Mouse (Mus musculus) layer of hippocampus, postnatal 10 days (tissue): ENCODE measurements around the gene 9130008F23Rik. TPM values are rescaled to one million over a fixed set of nuclear protein-coding genes. Genes with fewer than 3 reads are reported as not detected.

ENCODE experiments used
- DNase-seq, 2 experiments: peaks; one replicate each; pipeline ENCODE4 v3.0.0; 2021; ENCODE audit warnings: low spot score in 2 of 2
- long read RNA-seq: library from polyadenylated mRNA; stranded (forward); transcript quantifications from one replicate; pipeline ENCODE4 v2.0.0, GENCODE M21; 2023
- total RNA-seq, 2 experiments: library from RNA; stranded (reverse); gene quantifications; 2 replicates each; pipeline ENCODE4 v1.2.3; 2021

The 9130008F23Rik gene
- total RNA-seq: under 1 TPM; 0.53 to 0.69 TPM
- long read RNA-seq: 0 reads

GRCm38 (mm10) chr17:40879924-40880691 lies at the start of gene 9130008F23Rik:
Gene 9130008F23Rik, minus strand, starts transcription at chr17:40880559.
- DNase-seq: peak; percentile 19 to 24

- no peak for DNase-seq
Observed at GRCm38 (mm10) chr17:40915499-40915898, 35.1 kb upstream of the 9130008F23Rik start.

DNA sequence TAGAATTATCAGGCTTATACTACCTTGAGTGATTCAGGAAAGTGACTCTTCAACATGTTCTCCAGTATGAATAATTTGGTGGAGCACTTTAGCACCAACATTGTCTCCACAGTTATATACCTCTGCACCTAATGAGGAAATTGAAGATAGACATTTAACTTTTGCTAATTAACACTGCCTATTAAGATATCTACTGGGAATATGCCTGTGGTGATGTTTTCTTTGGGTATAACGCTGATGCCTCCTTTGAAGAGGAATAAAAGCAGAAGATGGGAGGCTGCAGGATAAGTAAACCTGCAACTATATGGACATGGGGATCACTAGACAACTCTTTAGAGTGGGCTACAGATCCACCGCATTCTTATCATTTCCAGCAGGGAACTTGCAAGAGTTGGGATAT lies 33.9 kb upstream of the 9130008F23Rik start, which contains the start of gene Glyatl3:
TSS of gene Glyatl3 (minus strand) at position 101 of the 400 bp plus-strand sequence.
- no peak for DNase-seq

DNA sequence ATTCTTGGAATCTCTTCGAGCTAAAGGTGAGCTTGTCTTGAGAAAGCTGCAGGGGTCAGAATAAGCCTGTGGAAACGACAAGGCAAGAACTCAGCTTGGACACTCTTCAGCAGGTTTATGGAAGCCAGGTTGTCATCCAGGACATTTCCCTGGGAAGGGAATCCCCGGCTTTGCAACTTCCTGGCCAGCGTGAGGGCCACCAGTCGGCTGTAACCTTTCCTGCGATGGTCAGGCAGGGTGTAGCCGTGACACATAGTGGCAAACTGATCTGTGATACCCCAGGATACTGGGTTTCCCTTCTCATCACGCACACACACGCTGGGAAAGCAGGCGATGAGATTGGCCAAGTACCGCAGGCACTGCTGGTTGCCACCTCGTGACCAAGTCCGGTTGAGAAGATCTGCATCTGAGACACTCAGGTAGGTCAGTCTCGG lies 24.4 kb upstream of the 9130008F23Rik start:
- no peak for DNase-seq

DNA sequence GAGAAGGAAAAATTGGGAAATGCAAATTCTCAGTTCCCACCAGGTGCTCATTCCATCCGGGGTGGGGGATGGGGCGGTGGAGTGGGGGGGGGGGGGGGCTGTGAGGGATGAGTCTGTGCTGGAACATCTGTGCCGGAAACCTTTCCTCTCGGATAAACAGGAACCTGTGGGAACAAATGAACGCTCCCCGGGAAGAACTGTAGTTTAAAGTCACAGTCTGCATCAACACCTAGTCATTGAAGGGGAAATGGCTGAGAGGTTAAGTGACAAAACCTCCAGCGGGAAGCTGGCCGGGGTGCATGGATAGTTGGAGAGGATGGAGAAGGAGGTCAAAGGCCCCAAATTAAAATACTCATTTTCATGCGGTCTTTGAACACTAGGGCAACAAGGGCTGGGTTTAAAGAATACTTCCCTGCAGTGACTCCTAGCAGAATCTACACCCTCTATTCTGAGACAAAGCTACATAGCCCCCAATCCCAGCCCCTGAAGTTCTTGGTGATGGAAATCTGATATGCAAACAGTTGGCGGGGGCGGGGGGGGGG lies 23.8 kb upstream of the 9130008F23Rik start:
- no peak for DNase-seq

DNA sequence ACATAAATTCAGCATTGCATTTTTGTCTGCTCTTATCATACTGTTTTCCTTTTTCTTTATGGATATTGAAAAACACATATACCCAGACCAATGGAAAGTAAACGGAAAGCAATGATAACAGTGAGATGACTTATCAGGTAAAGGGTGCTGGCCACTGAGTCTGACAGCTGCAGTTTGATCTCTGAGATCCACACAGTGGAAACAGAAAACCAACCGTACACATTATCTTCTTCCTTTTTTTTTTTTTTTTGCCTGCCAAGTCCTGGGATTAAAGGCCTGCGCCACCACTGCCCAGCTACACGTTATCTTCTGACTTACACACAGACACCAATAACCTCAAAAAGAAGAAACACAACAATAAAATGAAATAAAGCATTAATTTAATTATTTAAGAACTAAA lies 23.0 kb upstream of the 9130008F23Rik start:
- DNase-seq: no peak

DNA sequence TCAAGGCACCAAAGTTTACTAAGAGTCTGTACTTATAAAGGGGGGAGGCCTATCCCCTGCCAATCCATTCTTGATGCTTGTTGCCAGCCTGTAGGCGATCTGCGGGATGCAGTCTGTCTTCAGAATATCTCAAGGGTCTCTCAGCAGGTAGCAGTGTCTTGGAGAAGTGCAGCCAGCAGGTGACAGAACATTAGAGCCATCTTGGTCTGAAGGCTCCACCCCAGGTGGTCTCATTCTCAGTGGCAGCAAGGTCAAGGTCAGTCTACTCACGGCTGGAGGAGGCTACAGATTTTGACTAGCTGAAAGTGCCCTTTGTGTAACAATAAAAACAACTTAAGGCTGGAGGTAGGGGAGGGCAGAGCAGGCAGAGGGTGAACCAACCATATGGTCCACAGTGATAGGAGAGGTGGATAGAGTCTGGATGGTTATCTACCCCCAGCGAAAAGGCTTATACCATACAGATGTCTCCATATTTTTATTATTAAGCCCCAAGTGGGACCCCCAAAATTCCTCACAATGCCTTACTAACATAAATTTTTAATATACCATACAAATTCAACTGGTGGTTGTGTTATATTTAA lies 19.5 kb upstream of the 9130008F23Rik start:
- no peak for DNase-seq

DNA sequence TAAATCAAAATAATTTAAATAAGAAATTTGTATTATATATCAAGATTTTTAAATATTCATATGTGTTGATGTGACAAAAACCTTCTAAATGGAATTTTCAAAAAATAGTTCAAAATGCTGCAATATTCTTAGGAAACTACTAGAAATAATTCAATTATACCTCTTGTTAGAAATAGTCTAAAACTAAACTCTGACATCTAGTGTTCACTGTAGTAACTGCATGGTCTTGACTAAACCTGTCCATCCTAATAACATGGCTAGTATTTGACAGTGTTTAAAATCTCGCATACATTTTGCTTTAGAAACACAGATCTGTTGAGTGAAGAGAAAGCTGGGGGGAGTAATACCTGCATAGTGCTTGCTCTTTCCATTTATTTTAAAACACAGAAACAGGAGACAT lies 16.5 kb upstream of the 9130008F23Rik start:
- DNase-seq: no peak

- DNase-seq: no peak
Observed at GRCm38 (mm10) chr17:40887849-40888536, 7.6 kb upstream of the 9130008F23Rik start.

DNA sequence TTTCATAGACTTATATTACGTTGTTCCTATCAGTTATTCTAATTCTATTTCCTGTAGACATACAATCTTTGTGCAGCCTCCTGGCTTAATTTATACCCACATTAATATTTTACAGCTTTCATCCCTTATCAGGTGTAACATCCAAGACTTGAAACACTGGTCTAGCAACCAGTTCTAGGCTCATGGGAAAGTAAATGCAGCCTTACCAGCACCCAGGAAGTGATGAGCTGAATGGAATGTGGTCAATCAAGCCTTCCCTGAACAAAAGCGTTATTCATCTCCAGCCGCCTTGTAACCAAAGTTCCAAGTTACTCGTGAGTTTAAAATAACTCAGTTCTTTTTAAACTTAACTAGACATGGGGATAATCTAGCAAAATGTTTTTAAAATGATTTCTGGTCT lies 4.8 kb upstream of the 9130008F23Rik start:
- no peak for DNase-seq

GRCm38 (mm10) chr17:40882172-40882571 lies 1.8 kb upstream of the 9130008F23Rik start:
- DNase-seq: no peak

DNA sequence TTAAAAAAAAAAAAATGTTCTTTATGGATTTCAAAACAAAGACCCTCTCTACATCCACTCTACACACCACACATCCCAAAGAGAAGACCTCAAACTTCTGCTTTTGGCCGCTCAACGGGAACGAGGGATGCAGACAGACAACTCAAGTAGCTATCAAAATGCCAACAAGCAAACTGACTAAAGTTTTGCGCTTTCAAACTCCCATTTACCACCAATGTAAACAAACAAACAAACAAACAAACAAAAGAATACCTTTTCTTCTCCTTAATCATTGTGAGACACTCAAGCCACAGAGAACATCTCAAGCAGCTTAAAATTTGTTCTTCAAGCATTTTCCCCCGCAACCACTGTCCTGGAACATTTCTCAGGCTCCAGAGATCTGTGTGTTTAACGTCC lies 833 bp downstream of the 9130008F23Rik start:
- DNase-seq: no peak

- DNase-seq: no peak
Observed at GRCm38 (mm10) chr17:40877741-40878140, 2.6 kb downstream of the 9130008F23Rik start.

DNA sequence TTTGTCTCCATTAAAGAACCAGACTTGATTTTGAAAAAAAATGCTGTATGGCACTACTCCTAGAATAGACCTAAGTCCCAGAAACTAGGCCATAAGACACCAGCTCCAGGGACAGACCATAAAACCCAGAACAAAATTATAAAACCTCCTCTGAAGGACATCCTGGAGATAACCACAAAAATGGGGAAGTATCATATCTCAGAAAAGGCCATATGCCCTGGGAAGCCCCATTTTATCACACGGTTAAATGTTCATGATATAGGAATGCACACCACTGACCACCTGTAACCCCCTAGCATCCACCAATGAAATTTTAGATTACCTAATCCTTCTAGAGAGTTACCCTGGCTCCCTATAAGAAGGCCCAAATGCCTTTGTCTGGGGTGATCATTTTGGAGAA lies 4.8 kb downstream of the 9130008F23Rik start:
- DNase-seq: no peak

- no peak for DNase-seq
Observed at GRCm38 (mm10) chr17:40874701-40875100, 5.7 kb downstream of the 9130008F23Rik start.

GRCm38 (mm10) chr17:40873582-40874011 lies 6.8 kb downstream of the 9130008F23Rik start:
- no peak for DNase-seq

DNA sequence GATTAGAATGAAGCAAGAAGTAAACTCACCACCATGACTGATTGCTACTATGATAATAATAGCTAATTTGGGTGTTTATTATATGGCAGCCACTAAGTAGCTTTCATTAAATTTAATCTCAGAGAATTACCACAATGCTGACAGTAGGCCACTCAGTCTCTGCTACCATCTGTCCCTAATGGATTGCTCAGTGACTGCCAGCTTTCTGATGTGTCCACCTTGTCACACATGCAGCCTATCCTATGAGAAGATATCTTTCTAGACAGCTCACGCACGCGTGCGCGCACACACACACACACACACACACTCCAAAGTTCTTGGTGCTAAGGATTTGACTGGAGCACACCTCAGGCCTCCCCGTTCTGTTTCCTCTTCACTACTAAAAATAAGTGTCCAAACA lies 7.7 kb downstream of the 9130008F23Rik start:
- no peak for DNase-seq

DNA sequence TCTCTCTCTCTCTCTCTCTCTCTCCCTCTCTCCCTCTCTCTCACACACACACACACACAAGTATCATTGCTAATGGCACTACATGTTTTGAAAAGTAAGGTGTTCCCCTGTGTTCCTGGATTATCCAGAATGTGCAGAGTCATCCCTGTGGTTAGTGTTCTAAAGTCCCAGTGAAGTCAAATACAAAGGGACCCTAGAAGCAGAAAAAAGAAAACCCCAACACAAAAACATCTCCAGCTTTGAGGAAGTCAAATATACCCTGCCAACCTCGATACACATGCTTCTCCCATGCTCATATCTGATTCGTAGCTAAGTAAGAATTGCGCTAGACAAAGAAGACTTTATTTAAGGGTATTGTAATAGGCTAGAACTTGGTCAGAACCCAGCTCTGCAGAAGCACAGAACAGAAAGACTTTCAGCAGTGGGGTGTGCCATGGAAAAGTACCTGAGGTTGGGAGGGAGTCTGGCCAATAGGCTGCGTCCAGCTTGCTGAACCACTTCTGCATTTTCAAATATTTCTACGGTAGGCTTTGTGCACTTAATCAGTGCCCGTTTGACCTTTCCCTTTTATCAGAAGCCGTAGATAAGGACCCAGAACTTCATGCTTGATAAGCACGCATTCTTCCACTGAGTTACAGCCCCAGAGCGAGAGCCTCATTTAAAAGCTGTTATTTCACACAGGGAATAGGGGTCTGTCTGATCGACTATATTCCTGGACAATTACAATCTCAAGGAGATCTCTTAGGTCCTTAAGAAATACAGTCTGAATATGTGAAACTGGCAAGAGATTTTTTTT lies 11.2 kb downstream of the 9130008F23Rik start:
- DNase-seq: no peak

DNA sequence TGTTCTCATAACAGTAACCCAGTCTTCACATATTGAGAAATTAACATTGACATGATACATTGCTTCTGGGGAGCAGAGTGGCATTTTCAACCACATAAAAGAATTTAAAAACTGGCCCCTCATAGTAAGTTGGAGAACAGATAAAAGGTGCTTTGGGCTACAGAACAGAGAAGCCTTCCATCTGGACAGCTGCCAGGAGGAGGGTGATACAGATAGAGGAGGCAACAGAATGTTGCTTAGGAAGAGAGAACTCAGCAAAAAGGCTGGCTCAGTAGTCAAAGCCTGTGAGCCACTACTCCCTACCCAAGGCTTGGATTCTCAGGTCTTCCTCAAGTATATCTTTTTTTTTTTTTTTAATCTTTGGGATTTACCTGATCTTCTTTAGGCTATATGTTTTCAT lies 25.3 kb downstream of the 9130008F23Rik start:
- DNase-seq: no peak

GRCm38 (mm10) chr17:40837308-40837707 lies 43.1 kb downstream of the 9130008F23Rik start:
- peak; percentile 4 to 14 for DNase-seq

- no peak for DNase-seq
Observed at GRCm38 (mm10) chr17:40831870-40832269, 48.5 kb downstream of the 9130008F23Rik start.
